Comparison of ENCODE assay signal across 8 mouse cellular contexts in the genomic region with DNA sequence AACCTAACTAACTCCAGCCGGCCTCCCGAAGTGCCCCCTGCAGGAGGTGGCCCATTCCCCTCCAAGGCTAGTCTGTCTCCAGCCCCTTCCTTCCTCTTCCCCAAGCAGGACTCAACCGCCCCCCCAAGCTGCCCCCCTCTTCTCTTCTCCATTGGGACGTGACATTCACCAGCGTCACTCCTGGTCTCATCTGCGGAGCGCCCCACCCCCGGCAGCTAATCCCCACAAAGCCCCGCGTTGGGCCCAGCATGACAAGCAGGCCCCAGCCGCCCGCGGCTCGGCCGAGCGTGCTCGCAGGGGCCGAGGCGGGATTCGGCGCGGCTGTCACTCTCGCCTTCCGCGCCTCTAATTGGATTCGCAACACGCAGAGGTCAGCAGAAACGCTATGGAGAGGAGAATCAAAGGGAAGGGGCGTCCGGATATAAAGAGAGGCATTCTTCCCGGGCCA.
DNase-seq lines count a peak whose midpoint lies in the region; ATAC-seq and TF ChIP-seq lines count a peak whose summit lies in the region.

No protein-coding gene starts in this region.

- ATAC-seq in forebrain, postnatal 0 days, result peak; percentile 82
- peak; percentile 69 for ATAC-seq in midbrain, embryonic 16.5 days

- intact Hi-C loops in gastrocnemius, adult 2 months (cut with DNase I), result no loop called here
- intact Hi-C loops in left cerebral cortex, postnatal 4 days (cut with DNase I), result no loop called here

- peak overlapping the region; percentile 59 for H3K9ac ChIP-seq in forebrain, postnatal 0 days
- peak overlapping the region; percentile 50 for H3K9ac ChIP-seq in midbrain, embryonic 16.5 days (ENCODE audit: low read depth, low read length)

- peak; percentile 40 for DNase-seq in gastrocnemius, adult 2 months
- no peak for DNase-seq in gastrocnemius, postnatal 25 days
- peak; percentile 81 for DNase-seq in Muller cell, postnatal 12 days (ENCODE audit: inconsistent ontology term)
- DNase-seq in forebrain, postnatal 0 days, result peak; percentile 81
- peak; percentile 74 for DNase-seq in left cerebral cortex, postnatal 4 days
- no peak for DNase-seq in urinary bladder, postnatal 4 days (ENCODE audit: low spot score in 2 of 2)
- DNase-seq in thymus, adult 18-20 months, result no peak

- peaks cover 26% of the 10 kb centered on the region for H3K4me1 ChIP-seq in forebrain, postnatal 0 days (ENCODE audit: insufficient read depth)
- peaks cover 65% of the 10 kb centered on the region for H3K4me1 ChIP-seq in midbrain, embryonic 16.5 days (ENCODE audit: control insufficient read depth, insufficient read depth, low read length)

- H3K4me2 ChIP-seq in forebrain, postnatal 0 days (ENCODE audit: low read depth), result peak overlapping the region; percentile 51
- H3K4me2 ChIP-seq in midbrain, embryonic 16.5 days (ENCODE audit: low read length), result peak overlapping the region; percentile 45

- no peaks in the 10 kb centered on the region; the same call in 1 of the 2 replicates for H3K36me3 ChIP-seq in forebrain, postnatal 0 days (ENCODE audit: insufficient read depth)
- no peaks in the 10 kb centered on the region for H3K36me3 ChIP-seq in midbrain, embryonic 16.5 days (ENCODE audit: control insufficient read depth, insufficient read depth, low read length)

- no peak for TF ChIP-seq CTCF in gastrocnemius, adult 2 months (IDR thresholded peaks at IDR 0.05)
- no peak; the same call in 1 of the 2 replicates for TF ChIP-seq CTCF in forebrain, postnatal 0 days (IDR thresholded peaks at IDR 0.05; ENCODE audit: low read depth)

- no peaks in the 10 kb centered on the region for H3K9me3 ChIP-seq in forebrain, postnatal 0 days (ENCODE audit: low read length)
- H3K9me3 ChIP-seq in midbrain, embryonic 16.5 days (replicated peaks; ENCODE audit: control insufficient read depth, low read length, poor library complexity, severe bottlenecking), result no peaks in the 10 kb centered on the region

- peak overlapping the region; percentile 28; the same call in 1 of the 2 replicates for H3K27ac ChIP-seq in gastrocnemius, adult 2 months
- peak overlapping the region; percentile 73 for H3K27ac ChIP-seq in forebrain, postnatal 0 days (ENCODE audit: low read depth, low read length)
- H3K27ac ChIP-seq in midbrain, embryonic 16.5 days (ENCODE audit: low read length), result peak overlapping the region; percentile 86

- H3K27me3 ChIP-seq in forebrain, postnatal 0 days (ENCODE audit: insufficient read depth, low read length), result no peaks in the 10 kb centered on the region
- H3K27me3 ChIP-seq in midbrain, embryonic 16.5 days (ENCODE audit: control insufficient read depth, insufficient read depth, low read depth, low read length), result no peaks in the 10 kb centered on the region

- peak overlapping the region; percentile 60 for H3K4me3 ChIP-seq in gastrocnemius, adult 2 months
- peak overlapping the region; percentile 24; the same call in 1 of the 2 replicates for H3K4me3 ChIP-seq in forebrain, postnatal 0 days (ENCODE audit: low read depth, low read length)
- peak overlapping the region; percentile 7; the same call in 1 of the 2 replicates for H3K4me3 ChIP-seq in midbrain, embryonic 16.5 days (ENCODE audit: low read depth, low read length)

- WGBS in forebrain, postnatal 0 days, result under 1% methylated on average over 30 of the region's 31 CpGs
- under 1% methylated on average over 31 of the region's 31 CpGs for WGBS in midbrain, embryonic 16.5 days

Comparison
In these comparisons a context has a peak if more than half of its experiments do, and no peak if none do; other contexts are left out.
1. DNase-seq: peak in gastrocnemius, adult 2 months (single experiment), Muller cell, postnatal 12 days (single experiment), forebrain, postnatal 0 days (single experiment) and left cerebral cortex, postnatal 4 days (single experiment); none in gastrocnemius, postnatal 25 days (single experiment), urinary bladder, postnatal 4 days (0 of 2) and thymus, adult 18-20 months (0 of 2).
2. H3K27ac ChIP-seq: peak in every context shown above with its lines; median percentile 86 in midbrain, embryonic 16.5 days; 73 in forebrain, postnatal 0 days; 28 in gastrocnemius, adult 2 months.
3. H3K4me3 ChIP-seq: peak in every context shown above with its lines; median percentile 60 in gastrocnemius, adult 2 months; 24 in forebrain, postnatal 0 days; 7 in midbrain, embryonic 16.5 days.